Mouse (Mus musculus) retina, postnatal 1 day (tissue): ENCODE results near the gene Fgfr2.
"Not testable (repeated sequence)": the region's sequence is repeated elsewhere in the genome, so short reads cannot be mapped to it uniquely, and the experiment has no call there.

ENCODE experiments used
- DNase-seq: peaks from one replicate; pipeline ENCODE4 v3.0.0-alpha.2; 2012

Gene Fgfr2

DNA sequence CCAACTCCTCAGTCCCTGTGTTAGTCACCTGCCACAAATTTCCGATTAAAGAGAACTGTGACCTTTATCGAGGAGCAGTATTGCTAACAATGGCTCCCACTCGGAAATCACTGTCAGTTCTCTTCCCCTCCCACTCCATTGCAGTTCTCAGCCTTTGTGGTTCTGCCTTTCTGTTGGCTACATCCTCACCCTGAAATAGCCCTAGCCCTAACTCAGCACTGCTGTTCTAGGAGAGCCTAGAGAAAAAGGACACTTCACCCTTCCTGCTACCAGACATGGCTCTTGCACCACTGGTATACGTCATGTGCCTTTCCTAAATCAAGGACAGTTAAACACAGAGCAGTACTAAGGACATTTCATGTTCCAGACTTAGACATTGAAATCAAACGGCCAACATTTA, 1695.8 kb downstream of the Fgfr2 start:
- no peak for DNase-seq

DNA sequence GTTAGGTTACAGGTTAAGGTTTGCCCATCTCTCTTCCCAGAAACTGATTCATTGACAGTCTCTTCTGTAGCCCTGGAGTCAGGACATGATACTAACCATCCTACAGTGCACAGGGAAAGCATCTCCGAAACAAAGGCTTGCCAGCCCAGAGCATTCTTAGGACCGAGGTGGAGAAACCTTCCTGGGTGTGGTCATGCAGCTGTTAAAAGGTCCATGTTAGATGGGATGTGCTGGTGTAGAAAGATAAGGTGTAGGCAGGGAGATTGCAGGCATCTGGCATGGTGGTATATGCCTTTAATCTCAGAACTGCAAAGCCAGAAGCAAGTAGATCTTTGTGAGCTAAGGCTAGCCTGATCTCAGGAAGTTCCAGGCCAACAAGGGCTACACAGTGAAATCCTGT, 1698.2 kb downstream of the Fgfr2 start:
- DNase-seq, result no peak

DNA sequence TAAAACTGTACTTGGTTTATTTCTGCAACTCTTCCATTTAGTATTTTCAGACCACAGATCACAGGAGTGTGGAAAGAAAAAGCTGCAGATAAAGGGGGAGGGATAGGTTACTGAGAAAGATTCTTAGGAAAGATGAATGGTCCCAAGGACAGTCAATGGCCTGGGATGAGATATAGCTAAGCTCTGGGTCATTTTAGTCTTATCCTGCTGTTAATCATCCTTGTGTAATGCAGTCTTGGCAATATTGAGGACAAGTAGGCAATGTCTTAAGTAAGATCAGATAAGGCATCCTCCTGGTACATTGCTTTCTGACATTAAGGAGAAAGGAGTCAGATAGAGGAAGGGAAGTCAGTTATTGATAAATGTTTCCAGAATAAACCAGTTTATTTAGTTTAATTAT, 1705.5 kb downstream of the Fgfr2 start:
- no peak for DNase-seq

DNA sequence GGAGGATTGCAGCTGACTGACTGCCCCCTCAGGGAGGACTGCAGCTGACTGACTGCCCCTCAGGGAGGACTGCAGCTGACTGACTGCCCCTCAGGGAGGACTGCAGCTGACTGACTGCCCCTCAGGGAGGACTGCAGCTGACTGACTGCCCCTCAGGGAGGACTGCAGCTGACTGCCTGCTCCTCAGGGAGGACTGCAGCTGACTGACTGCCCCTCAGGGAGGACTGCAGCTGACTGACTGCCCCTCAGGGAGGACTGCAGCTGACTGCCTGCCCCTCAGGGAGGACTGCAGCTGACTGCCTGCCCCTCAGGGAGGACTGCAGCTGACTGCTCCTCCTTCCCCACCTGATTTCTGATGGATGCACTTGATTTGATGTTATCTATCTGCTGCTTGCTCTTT, 1706.4 kb downstream of the Fgfr2 start:
- not testable (repeated sequence) for DNase-seq

DNA sequence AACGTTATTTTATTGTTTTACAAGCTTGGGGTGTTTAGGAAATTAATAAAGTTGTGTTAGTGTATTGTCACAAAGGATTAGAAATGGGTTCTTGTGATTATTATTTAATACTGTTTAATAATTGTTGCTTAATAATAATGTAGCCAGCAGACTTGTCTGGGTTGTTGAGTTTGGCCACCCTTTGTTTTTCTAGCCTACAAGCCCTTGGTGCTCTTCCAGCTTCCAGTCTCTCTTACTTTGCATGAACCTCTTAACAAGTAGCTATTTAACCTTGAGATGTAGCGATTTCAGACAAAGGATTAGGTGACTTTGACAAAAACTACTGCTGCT, 1711.2 kb downstream of the Fgfr2 start:
- no peak for DNase-seq

DNA sequence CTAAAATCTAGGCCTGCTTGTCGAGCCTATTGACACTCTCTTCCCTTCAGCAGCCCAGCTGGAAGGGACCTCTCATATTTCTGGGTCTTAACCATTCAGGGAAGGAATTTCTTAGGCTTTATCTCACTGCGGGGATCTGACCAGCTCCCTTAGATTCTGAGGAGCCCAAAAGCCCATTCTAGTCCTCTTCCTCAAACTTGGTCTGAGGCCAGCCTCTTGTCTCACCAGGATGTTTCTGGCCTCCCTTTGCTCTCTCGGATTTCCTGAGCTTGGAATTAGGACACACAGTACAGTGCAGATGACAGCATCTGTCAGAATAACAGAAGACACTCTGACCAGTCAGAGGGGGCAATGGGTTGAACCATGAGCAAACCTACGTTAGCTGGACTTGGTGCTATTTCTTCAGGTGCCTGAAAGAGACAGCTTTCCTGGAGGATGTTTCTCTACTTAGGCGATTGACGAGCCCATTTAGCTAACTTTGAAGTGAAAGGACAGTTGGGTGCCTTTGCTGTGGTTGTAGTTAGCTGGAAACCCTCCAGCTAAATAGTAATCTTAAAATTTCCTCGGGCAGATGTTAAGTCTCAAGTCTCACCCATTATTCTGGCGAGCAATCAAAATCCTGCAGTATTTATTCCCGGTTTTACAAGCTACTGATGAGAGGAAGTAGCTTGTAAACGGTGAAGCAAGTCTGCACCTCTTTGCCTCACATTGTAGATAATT, 1711.8 kb downstream of the Fgfr2 start:
- peak; percentile 6 for DNase-seq

DNA sequence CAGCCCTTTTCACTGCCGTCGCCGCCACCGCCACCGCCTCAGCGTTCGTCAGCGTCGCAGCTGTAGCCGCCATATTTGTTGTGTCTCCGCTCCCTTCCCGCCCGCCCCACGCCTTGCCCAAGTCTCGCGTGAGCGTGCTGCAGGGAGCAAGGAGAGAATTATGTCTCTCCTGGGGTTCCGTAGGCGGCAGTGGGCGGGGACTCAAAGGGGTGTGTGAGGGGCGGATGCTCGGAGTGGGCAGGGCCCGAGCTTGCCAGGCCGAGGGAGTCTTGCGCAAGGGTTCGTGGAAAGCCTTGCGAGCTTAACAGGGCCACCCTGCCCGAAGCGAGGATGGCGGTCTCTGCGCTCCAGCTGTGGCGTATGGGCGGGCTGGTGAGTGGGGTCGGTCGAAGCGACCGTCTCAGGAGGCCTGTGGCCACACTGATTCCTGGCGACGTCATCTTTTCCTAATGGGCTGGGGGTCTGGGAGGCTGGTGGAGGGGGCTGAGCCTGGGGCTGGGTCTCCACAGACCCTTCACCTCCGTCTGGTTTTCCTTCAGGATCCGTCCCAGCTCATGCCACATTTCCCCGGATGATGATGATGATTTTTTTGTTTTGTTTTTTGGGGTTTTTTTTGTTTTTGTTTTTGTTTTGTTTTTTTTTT, 1712.6 kb downstream of the Fgfr2 start, which contains the start of the genes Ikzf5 and Acadsb:
Gene Ikzf5, minus strand, starts transcription at position 106 of the 643 bp plus-strand sequence.
Gene Acadsb, plus strand, starts transcription at position 186 of the 643 bp plus-strand sequence.
- peak; percentile 99 for DNase-seq

DNA sequence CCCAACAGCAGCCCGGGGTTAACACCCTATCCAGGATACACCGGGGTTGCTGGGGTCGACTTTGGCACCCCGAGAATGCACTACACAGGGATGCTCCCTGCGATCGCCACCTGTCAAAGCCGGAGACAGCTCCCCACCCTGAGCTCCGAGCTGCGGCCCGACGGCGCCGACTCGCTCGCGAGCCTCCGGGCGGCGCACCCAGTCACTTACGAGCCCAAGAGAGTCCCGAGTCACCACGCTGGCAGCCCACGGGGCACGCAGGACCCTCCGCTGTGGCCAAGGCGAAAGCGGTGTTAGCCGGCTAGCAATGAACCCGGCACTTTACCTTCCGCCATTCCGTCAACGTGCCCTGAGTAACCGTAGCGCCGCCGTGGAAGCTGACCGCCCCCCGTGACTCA, 1713.2 kb downstream of the Fgfr2 start:
- no peak for DNase-seq

DNA sequence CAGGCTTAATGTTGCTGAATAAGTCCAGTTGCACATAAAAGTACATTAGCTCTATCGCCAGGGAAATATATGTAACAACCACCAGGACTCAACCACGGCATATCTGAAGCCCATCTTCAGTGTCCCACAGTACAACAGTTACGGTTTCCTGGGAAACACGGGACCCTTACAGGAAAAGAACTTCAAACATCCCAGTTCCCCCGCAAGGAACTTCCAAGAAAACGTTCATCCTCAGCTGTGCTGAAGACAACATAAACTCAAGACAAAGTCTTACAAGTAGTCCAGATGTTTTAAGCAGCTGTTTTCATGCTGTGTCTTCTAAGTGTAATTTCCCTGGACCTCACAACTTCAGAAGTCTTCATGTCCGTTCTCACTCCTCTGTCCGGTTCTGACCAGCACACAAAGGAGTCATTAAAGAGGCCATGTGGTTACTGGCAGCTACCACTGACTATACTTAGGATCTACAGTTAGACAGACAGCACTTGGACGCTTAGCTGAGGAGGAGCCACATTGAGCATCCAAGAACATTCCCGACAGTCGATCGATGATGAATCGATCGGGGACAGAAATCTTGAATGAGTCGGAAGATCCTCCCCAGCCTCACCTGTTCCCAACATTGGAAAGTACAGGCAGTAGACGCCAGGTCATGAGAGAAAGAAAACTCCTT, 1713.7 kb downstream of the Fgfr2 start:
- no peak for DNase-seq

DNA sequence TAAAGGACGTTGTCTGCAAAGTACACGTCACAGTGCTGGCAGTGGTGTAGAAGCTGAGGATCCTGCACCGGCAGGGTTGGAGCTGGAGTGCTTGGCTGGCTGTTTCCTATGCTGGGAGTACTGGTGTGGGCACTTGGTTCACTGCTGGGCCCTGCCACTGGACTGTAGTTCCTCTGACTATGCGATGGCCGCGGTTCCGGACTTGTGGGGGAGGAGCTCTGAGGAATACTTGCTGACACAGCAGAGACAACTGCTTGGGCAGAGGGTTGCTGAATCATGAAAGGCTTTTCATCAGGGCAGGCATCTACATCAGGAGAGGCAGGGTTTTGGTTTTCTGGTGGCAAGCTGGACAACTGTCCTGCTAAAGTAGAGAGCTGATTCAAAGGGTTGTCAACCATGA, 1731.4 kb downstream of the Fgfr2 start:
- not testable (repeated sequence) for DNase-seq

DNA sequence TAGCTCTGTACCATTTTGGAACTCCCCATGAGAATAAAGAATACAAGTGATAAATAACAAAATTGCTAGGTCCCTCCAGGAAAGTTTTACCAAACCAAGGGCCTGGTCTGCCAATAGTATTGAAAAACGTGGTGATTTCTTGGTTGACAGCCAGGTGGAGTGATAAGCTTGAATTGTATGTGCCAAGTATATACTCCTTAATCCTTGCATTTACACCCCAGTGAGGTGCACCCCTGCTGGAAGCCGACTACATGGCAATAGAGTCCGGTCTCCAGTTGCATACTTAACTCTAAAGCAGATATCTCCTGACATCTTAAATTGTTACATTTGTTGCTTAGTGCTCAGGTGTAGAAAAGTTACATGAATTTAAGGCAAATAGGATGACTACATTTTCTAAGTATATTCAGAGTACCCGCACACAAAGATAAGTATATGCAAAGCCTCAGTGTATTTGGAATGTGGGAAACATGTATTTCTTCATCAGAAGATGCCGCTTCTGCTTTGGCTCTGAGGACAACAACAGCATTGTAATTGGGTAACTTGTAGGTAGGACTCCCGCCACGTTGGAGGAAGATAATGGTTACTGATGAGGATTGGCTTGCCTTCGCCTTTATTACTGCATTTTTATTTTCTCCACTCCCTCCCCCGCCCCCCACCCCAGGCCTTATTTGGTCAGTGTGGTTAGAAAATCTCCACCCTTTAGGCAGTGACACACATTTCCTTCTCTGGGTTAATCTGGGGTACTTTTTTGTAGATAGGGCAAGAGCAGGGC, 1751.1 kb downstream of the Fgfr2 start:
- peak; percentile 5 for DNase-seq

DNA sequence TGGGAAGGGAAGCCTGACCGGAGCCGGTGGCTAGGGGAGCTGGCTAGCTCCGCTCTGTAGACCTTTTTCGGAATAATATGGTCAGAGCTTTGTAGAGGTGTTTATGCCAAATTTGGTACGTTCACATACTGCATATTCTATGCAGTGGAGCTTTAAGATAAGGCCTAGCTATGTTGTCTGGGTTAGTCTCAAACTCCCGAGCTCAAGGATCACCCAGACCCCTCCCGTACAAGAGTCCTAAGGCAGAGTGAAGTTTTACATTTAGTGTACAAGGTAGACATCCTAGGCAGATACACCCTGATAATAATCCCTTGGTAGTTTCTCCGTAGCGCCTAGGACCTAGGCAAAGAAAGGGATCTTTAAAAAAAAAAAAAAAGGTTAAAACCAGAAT, 1751.7 kb downstream of the Fgfr2 start:
- DNase-seq, result no peak

DNA sequence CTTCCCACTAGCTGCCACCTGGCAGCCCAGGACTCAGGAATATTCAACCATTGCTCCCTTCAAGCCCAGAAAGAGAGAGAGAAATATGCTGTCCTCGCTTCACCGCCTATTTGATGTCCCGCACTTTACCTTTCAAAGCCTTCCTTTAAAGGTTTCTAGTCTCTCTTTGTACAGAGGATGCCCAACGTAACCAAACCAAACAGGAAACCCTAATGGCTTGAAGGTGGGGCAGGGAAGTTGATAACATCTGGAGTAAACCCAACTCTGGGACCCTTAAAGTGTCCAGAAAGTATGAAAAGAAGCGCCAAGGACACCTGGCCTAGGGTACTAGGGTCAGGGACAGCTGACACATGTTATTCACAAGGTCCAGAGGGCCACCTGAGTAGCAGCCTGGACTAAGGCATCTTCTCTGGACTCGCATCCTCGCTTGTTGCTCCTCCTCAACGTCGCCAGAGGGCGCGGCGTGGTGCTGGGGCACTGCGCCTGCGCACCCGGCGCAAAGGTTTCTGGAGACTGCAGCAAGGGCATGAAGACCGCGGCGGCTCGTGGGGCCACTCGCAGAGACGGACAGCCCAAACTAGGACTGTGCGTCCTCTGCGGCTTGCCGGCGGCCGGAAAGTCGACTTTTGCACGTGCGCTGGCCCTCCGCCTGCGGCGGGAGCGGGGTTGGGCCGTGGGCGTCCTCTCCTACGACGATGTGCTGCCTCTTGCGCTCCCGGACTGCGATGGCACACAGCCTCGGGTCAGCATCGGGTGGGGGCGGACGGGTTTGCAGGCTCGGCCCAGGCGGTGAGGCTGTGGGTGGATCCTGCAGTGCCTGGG, 1752.3 kb downstream of the Fgfr2 start, which contains the start of gene Pstk:
Gene Pstk, plus strand, starts transcription at position 494 of the 822 bp plus-strand sequence.
- DNase-seq, result peak; percentile 94

DNA sequence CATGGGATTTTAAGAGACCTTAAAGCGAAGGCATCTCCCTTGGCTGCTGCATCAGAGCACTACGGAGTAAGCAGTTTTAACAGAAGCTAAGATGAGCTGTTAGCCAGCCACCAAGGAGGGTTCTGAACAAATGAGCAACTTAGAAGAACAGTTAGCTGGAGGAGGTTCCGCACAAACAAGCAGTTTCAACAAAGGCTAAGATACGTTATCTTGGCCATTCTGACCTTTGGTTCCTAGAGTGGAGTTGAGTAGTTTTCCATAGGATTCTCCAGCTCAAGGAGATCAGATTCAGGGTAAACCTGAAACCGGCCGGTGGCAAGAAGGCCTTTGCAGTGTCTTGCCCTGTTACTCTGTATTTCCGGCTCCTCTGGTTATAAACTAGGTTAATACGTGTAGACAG, 1759.0 kb downstream of the Fgfr2 start:
- DNase-seq, result no peak

DNA sequence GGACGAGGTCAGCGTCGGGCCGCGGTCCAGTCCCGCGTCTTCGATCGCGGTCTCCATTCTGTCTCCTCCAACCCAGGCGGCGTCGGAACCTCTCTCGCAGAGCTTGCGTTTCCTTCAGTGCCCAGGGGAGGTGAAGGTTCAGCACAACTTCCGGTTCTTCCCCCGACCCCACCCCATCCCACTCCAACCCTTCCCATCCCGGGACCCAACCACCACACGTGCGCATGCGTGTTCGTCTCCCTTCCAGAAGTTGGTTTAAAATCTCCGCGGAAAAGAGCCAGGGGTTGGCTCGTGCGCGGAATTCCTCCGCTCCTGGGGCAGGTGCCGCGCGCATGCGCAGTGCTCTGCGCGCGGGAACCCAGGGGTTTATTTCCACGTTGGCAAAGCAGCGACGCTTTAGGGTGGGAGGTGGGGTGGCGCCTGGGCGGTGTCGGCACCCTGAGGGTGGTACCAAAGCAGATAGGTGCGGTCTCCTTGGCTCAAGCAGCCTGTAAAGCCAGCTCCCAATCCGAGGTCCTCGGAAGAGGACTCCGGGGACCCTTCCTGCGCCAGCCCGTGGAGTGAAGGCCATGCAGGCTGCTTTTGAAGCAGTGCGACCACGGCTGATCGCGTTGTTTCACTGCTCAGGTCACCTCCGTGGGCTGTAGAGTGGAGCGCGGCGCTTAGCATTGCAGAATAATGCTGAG, 1760.4 kb downstream of the Fgfr2 start, which contains the start of gene 2310057M21Rik:
Gene 2310057M21Rik, minus strand, starts transcription at position 145 of the 686 bp plus-strand sequence.
- peak; percentile 99 for DNase-seq

DNA sequence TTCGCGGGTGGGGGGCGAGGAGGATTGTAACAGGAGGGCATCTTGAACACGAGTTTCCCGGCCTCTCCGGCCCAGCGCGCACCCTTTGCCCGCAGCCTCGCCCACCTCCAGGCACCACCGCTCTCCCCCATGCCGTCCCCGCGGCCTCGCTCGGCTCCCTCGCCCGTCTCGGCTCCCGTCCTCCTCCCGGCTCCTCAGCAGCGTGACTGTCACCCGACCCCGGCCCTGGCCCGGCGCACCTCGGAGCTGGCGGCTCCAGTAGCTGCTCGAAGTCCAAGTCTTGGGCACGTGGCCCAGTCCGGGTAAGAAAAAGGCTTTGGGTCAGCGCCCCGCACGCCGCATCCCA, 1760.9 kb downstream of the Fgfr2 start:
- no peak for DNase-seq

DNA sequence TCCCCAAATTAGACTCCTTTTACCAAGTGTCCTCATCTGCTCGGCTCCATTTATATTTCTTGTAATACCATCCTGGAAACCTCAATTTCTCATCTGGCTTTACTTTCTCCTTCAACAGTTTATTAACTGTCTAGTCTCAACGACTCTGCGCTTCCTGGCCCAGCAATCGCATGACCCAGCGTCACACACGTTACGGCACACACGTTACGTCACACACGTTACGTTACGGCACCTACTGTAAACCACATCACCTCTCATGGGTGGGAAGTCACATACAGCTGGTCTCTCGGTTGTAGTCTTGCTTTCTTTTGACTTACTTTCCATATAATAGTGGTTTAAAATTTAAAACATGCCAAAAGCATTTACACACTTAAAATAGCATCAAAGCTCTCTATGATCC, 1767.0 kb downstream of the Fgfr2 start:
- DNase-seq, result no peak

DNA sequence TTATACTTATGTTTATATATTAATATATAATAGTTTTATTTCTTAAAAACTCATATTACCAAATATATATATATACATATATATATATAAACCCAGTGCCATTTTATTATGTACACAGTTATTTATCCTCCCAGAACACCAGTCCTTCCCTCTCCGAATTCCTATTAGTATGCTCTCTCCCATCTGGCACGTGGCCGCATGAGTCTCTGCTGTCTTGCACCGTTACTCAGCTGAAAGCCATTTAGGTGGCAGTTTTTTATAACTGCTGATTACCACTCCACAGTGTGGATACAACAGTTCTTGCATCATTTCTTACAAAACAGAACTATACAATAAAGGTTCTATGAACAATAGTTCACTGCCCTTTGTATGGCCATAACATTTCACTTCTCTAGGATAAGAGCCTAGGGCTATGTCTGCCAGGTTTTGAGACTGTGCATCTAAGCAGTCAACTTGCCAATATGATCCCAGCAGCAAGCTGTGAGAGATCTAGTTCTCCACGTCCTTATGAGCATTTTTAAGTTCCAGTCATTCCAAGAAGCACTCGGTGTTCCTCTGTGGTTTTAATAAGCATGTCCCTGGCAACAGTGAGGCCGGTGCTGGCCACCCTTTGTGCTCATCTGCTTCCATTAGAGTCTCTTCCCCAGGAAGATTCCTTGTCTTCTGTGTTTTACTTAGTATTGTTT, 1777.2 kb downstream of the Fgfr2 start:
- DNase-seq, result no peak

DNA sequence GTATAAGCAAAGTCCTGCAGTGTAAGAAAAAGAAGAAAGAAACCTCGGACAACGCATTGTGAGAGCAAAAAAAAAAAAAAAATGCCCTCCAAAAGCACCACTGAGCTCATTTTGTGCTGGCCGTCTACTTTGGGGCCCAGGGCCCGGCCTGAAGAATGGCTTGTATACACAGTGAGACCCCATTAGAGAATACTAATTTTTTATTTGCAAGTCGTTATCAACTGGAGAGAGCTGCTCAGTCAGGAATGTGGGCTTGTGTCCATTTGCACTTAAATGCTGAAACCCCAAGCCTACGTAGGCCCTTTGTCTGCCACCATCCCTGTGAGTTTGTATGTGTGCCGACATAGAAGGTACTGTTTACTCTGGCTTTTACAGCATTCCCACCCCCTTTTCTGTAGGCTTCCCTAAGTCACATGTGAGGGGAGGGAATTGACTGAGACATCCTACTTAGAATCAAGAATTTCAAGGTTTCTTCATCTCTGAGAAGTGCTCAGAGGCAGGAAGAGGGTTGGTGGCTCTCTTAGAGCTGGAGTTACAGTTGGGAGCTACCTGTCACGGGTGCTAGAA, 1785.6 kb downstream of the Fgfr2 start:
- DNase-seq, result no peak

DNA sequence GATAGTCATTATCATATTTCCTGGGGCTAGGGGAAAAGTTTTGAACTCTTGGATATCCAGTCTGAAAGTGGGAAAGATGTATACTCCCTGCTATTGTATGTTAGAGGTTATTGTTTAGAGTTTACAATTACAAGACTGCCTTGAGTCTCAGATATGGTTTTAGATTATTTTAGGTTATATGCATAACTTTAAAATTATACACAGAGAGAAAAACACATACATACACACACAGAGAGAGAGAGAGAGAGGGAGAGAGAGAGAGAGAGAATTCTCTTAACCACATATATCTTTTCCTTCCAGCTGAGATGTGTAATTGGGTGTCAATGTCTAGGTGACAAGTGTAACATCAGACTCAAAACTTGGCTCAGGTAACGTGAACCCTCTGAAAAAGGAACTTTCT, 1789.6 kb downstream of the Fgfr2 start, which contains the start of gene Fam24a:
Gene Fam24a, plus strand, starts transcription at position 301 of the 400 bp plus-strand sequence.
- DNase-seq, result no peak

DNA sequence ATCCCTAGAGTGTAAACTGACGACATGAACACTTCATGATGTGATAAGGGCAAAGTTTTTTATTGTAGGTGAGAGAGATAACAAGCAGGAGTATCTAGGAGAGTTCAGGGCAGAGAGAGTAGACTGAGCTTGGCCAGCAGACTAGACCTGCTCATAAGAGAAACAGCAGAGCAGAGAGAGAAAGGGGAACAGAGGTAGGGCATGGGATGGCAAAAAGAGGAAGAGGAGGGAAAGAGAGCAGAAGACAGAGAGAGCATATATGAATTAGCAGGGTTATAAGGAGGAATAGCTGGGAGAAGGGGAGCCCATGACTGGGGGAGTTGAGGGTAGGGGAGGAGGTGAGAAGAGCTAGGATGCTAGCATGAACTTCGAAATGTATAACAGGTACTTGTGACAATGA, 1791.5 kb downstream of the Fgfr2 start:
- DNase-seq, result no peak
